11 mouse cellular contexts compared by ENCODE assay signal in genomic region chr5:93251001-93251760, GRCm38 (mm10). TPM values are rescaled to one million over a fixed set of nuclear protein-coding genes. Genes with fewer than 3 reads are reported as not detected.
DNase-seq lines count a peak whose midpoint lies in the region; ATAC-seq and TF ChIP-seq lines count a peak whose summit lies in the region.
"Had no signal": no experiment of that assay in that cellular context is flagged by ENCODE, and none has a peak within 500 bp of the region (broad histone marks: within the 10 kb centered on the region; RNA-seq: fewer than 3 reads in every experiment).

No protein-coding gene starts in this region.

- no peak for TF ChIP-seq CTCF in lung, embryonic 14.5 days (IDR thresholded peaks at IDR 0.05; ENCODE audit: low read depth)

- H3K27ac ChIP-seq in lung, embryonic 14.5 days (ENCODE audit: low read depth) = no peak overlapping the region
- H3K27ac ChIP-seq in forebrain, embryonic 16.5 days (ENCODE audit: low read length) = no peak overlapping the region
- H3K27ac ChIP-seq: embryonic facial prominence, embryonic 12.5 days; liver, embryonic 14.5 days had no signal

- ATAC-seq in lung, embryonic 14.5 days (ENCODE audit: insufficient read depth) = no peak
- no peak for ATAC-seq in forebrain, embryonic 16.5 days

- no peak overlapping the region for H3K9ac ChIP-seq in lung, embryonic 14.5 days
- no peak overlapping the region for H3K9ac ChIP-seq in forebrain, embryonic 16.5 days (replicated peaks; ENCODE audit: low read depth, low read length)
- H3K9ac ChIP-seq: embryonic facial prominence, embryonic 12.5 days; liver, embryonic 14.5 days had no signal

- H3K4me3 ChIP-seq in lung, embryonic 14.5 days (ENCODE audit: low read depth, low read length) = no peak overlapping the region
- no peak overlapping the region for H3K4me3 ChIP-seq in forebrain, embryonic 16.5 days (replicated peaks; ENCODE audit: low read length)
- H3K4me3 ChIP-seq: embryonic facial prominence, embryonic 12.5 days had no signal

- H3K4me1 ChIP-seq in lung, embryonic 14.5 days (ENCODE audit: insufficient read depth) = no peaks in the 10 kb centered on the region
- H3K4me1 ChIP-seq in forebrain, embryonic 16.5 days (replicated peaks; ENCODE audit: control insufficient read depth, insufficient read depth, low read length) = no peaks in the 10 kb centered on the region
- H3K4me1 ChIP-seq: embryonic facial prominence, embryonic 12.5 days had no signal

- 75% methylated on average over 12 of the region's 12 CpGs for WGBS in lung, embryonic 14.5 days
- 87% methylated on average over 12 of the region's 12 CpGs for WGBS in forebrain, embryonic 16.5 days

- H3K9me3 ChIP-seq in lung, embryonic 14.5 days (ENCODE audit: low read depth, low read length) = no peaks in the 10 kb centered on the region
- H3K9me3 ChIP-seq in forebrain, embryonic 16.5 days (ENCODE audit: control insufficient read depth, low read length) = no peaks in the 10 kb centered on the region
- H3K9me3 ChIP-seq: embryonic facial prominence, embryonic 12.5 days had no signal

- no peaks in the 10 kb centered on the region for H3K27me3 ChIP-seq in lung, embryonic 14.5 days (ENCODE audit: insufficient read depth, low read length)
- no peaks in the 10 kb centered on the region for H3K27me3 ChIP-seq in forebrain, embryonic 16.5 days (replicated peaks; ENCODE audit: control insufficient read depth, insufficient read depth, low read length)
- H3K27me3 ChIP-seq: embryonic facial prominence, embryonic 12.5 days had no signal

- DNase-seq in kidney, adult 18-20 months = peak; percentile 18
- no peak for DNase-seq in kidney, postnatal 14 days
- peak; percentile 82 for DNase-seq in adrenal gland, postnatal 10 days
- DNase-seq in cerebellum, postnatal 25 days = peak; percentile 29 to 54
- peak; percentile 17 for DNase-seq in lung, embryonic 14.5 days
- no peak for DNase-seq in layer of hippocampus, adult 9-11 months
- no peak for DNase-seq in left cerebral cortex, adult 8-10 months (ENCODE audit: low spot score in 2 of 2)

- no peak overlapping the region for H3K4me2 ChIP-seq in lung, embryonic 14.5 days
- H3K4me2 ChIP-seq in forebrain, embryonic 16.5 days (ENCODE audit: low read length) = no peak overlapping the region
- H3K4me2 ChIP-seq: embryonic facial prominence, embryonic 12.5 days had no signal

- H3K36me3 ChIP-seq in lung, embryonic 14.5 days (ENCODE audit: insufficient read depth) = no peaks in the 10 kb centered on the region
- H3K36me3 ChIP-seq in forebrain, embryonic 16.5 days (ENCODE audit: control insufficient read depth, insufficient read depth) = no peaks in the 10 kb centered on the region
- H3K36me3 ChIP-seq: embryonic facial prominence, embryonic 12.5 days had no signal

RNA-seq across cellular contexts. Expression of gene Ccng2, which starts 15.9 kb away (rescaled TPM):
- total RNA-seq in adrenal gland, postnatal 10 days (2021) = 10 to 100 TPM; 33.5 to 41.9 TPM
- 50.9 and 53.5 TPM in 2 replicates for polyA plus RNA-seq in lung, embryonic 14.5 days (2014; fragmentation: Nextera tagmentation; extraction: Ambion mirVana)
- 10 to 100 TPM; 35.5 to 39.6 (median 38.0) TPM for total RNA-seq in left cerebral cortex, adult 8-10 months (2022)
- 149 and 198 TPM in 2 replicates for polyA plus RNA-seq in forebrain, embryonic 16.5 days (2015; fragmentation: Nextera tagmentation; extraction: Ambion mirVana)

RNA-seq across cellular contexts. Expression of gene 2010109A12Rik, which starts 44.9 kb away (rescaled TPM):
- total RNA-seq in adrenal gland, postnatal 10 days (2021) = 1 to 10 TPM in 1 of 2 experiments, under 1 TPM in 1; 0.60 to 2.0 TPM
- polyA plus RNA-seq in lung, embryonic 14.5 days (2014; fragmentation: Nextera tagmentation; extraction: Ambion mirVana) = 1.2 and 2.0 TPM in 2 replicates
- 1 to 10 TPM in 2 of 4 experiments, under 1 TPM in 2; 0.40 to 1.3 (median 1.1) TPM for total RNA-seq in left cerebral cortex, adult 8-10 months (2022)
- 1.5 and 2.0 TPM in 2 replicates for polyA plus RNA-seq in forebrain, embryonic 16.5 days (2015; fragmentation: Nextera tagmentation; extraction: Ambion mirVana)
- polyA plus RNA-seq: large intestine, adult 2 months had no signal

RNA-seq across cellular contexts. Expression of gene Ccni, which starts 44.9 kb away (rescaled TPM):
- total RNA-seq in adrenal gland, postnatal 10 days (2021) = 100 to 1,000 TPM; 239 to 254 TPM
- polyA plus RNA-seq in lung, embryonic 14.5 days (2014; fragmentation: Nextera tagmentation; extraction: Ambion mirVana) = 157 and 165 TPM in 2 replicates
- total RNA-seq in left cerebral cortex, adult 8-10 months (2022) = 100 to 1,000 TPM; 272 to 320 (median 294) TPM
- polyA plus RNA-seq in forebrain, embryonic 16.5 days (2015; fragmentation: Nextera tagmentation; extraction: Ambion mirVana) = 187 and 218 TPM in 2 replicates

Comparison
In these comparisons a context has a peak if more than half of its experiments do, and no peak if none do; other contexts are left out.
1. DNase-seq: peak in kidney, adult 18-20 months (single experiment), adrenal gland, postnatal 10 days (single experiment), cerebellum, postnatal 25 days (2 of 2) and lung, embryonic 14.5 days (single experiment); none in kidney, postnatal 14 days (single experiment), layer of hippocampus, adult 9-11 months (single experiment) and left cerebral cortex, adult 8-10 months (0 of 2).